Mouse (Mus musculus): ENCODE results near the gene D8Ertd738e. TPM values are rescaled to one million over a fixed set of nuclear protein-coding genes. Genes with fewer than 3 reads are reported as not detected.

D8Ertd738e gene
- total and polyA plus RNA-seq, 2 experiments from 2014 or later, result 130 to 255 TPM

DNA sequence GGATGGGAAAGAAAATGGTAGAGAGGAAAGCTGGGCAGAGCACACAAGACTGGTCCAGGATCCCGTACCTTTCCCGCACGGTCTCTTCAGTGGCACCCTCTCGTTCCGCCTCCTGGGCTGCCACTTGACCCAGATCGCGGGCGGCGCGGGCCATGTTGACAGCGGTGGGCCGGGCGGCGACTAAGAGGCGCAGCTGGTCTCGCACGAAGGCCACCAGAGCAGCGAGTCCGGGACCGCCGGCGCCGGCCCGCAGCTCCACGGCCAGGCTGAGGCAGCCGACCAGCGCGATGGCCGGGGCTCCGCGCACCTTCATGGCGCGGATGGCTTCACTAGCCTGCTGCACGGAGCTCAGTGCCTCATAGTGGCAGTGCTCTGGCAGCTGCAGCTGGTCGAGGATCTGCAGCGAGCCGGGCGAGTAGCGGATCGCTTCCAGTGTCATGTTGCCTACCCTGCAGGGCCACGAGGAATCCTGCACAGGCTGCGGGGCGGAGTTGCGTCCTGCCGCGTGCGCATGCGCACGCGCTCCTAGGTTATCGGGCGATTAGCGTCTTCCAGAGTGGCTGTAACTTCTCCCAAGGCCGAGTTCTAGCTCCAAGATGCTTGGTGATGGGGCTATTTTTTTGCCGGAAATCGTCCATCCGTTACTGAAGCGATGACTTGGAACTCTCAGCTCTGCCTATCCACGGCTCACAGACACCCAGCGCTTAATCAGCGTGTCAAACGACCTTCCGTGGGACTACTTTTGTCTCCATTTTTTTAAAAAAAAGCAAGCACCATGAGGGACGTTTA lies 7.5 kb upstream of the D8Ertd738e start, which contains the start of gene Mri1:
Gene Mri1 (minus strand): TSS at position 505 of the 789 bp plus-strand sequence.
- Histone ChIP-seq H3K36me3 (ENCODE audit: insufficient read depth) (peaks cover 67% of the 10 kb centered on the region), H3K27ac (ENCODE audit: low read depth, low read length) (peak within 1 kb of the TSS; percentile 90), H3K4me2 (ENCODE audit: low read depth) (peak within 1 kb of the TSS; percentile 93), H3K4me3 (ENCODE audit: low read depth, low read length) (peak within 1 kb of the TSS; percentile 62), H3K9ac (peak within 1 kb of the TSS; percentile 85), H3K27me3 (ENCODE audit: insufficient read depth, low read length) (no peaks in the 10 kb centered on the region), H3K9me3 (ENCODE audit: low read length) (no peaks in the 10 kb centered on the region), H3K4me1 (ENCODE audit: insufficient read depth) (peaks cover 6% of the 10 kb centered on the region; the same call in 1 of the 2 replicates)
- ATAC-seq, result peak; percentile 94
- peak; percentile 47 for TF ChIP-seq CTCF (IDR thresholded peaks at IDR 0.05; ENCODE audit: low read depth)
- peak; percentile 96 for DNase-seq
- WGBS, result 2% methylated on average over 64 of the region's 64 CpGs

- H3K27me3 ChIP-seq (ENCODE audit: insufficient read depth, low read length), result no peaks in the 10 kb centered on the region
- peaks cover 6% of the 10 kb centered on the region; the same call in 1 of the 2 replicates for H3K4me1 ChIP-seq (ENCODE audit: insufficient read depth)
- peaks cover 67% of the 10 kb centered on the region for H3K36me3 ChIP-seq (ENCODE audit: insufficient read depth)
- DNase-seq (peak; percentile 52), ATAC-seq (no peak; the same call in 1 of the 2 replicates)
- peak overlapping the region; percentile 93 for H3K4me2 ChIP-seq (ENCODE audit: low read depth)
- peak overlapping the region; percentile 85 for H3K9ac ChIP-seq
- TF ChIP-seq CTCF (IDR thresholded peaks at IDR 0.05; ENCODE audit: low read depth), result no peak
- H3K27ac ChIP-seq (ENCODE audit: low read depth, low read length), result peak overlapping the region; percentile 90
- H3K4me3 ChIP-seq (ENCODE audit: low read depth, low read length), result peak overlapping the region; percentile 62
- no peaks in the 10 kb centered on the region for H3K9me3 ChIP-seq (ENCODE audit: low read length)
- 13% methylated on average over 6 of the region's 6 CpGs for WGBS
These were observed 6.9 kb upstream of the D8Ertd738e start for GRCm38 (mm10) chr8:84256458-84256821.

DNA sequence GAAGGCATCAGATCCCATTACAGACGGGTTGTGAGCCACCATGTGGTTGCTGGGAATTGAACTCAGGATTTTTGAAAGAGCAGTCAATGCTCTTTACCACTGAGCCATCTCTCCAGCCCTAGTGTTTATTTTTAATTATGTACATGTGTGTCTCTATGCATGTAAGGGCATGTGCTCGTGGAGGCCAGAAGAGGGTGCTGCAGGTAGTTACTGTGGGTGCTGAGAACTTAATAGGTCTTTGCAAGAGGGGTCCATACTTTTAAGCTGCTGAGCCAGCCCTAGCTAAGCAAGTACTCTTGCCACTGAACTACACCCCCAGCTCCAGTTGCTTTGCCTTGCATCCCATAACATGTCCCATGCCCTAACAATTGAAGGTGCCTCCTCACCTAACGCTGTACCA lies 6.3 kb upstream of the D8Ertd738e start:
- peak overlapping the region; percentile 90; the same call in 1 of the 2 replicates for H3K27ac ChIP-seq (ENCODE audit: low read depth, low read length)
- ATAC-seq, result no peak
- no peak for DNase-seq
- H3K36me3 ChIP-seq (ENCODE audit: insufficient read depth), result peaks cover 65% of the 10 kb centered on the region
- no peak overlapping the region; the same call in 1 of the 2 replicates for H3K9ac ChIP-seq
- H3K4me1 ChIP-seq (ENCODE audit: insufficient read depth), result peaks cover 6% of the 10 kb centered on the region; the same call in 1 of the 2 replicates
- no peaks in the 10 kb centered on the region for H3K9me3 ChIP-seq (ENCODE audit: low read length)
- peak overlapping the region; percentile 93 for H3K4me2 ChIP-seq (ENCODE audit: low read depth)
- TF ChIP-seq CTCF (IDR thresholded peaks at IDR 0.05; ENCODE audit: low read depth), result peak; percentile 39; the same call in 1 of the 2 replicates
- no peaks in the 10 kb centered on the region for H3K27me3 ChIP-seq (ENCODE audit: insufficient read depth, low read length)
- 87% methylated on average over 3 of the region's 3 CpGs for WGBS
- peak overlapping the region; percentile 62; the same call in 1 of the 2 replicates for H3K4me3 ChIP-seq (ENCODE audit: low read depth, low read length)

DNA sequence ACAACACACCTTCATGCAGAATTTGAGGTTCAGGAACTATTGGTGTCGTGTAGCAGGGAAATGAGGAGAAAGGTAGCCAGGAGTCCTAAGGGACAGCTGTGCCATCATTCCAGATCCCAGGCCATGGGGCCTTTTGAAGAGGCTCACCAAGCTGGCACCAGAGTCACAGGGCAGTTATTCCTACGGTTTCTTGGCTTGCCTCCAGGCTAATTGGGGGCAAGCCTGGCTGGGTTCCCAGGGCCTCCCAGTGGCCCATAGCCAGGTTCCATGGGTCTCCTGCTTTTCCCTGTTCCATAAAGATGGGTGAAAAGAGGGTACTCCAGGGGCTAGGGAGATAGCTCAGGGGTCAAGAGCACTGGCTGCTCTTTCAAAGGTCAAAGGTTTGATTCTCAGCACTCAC lies 7.7 kb downstream of the D8Ertd738e start:
- Histone ChIP-seq H3K4me3 (ENCODE audit: low read depth, low read length) (no peak overlapping the region), H3K9ac (no peak overlapping the region), H3K27me3 (ENCODE audit: insufficient read depth, low read length) (no peaks in the 10 kb centered on the region), H3K4me1 (ENCODE audit: insufficient read depth) (no peaks in the 10 kb centered on the region), H3K9me3 (ENCODE audit: low read length) (no peaks in the 10 kb centered on the region), H3K4me2 (ENCODE audit: low read depth) (no peak overlapping the region), H3K36me3 (ENCODE audit: insufficient read depth) (peaks cover 33% of the 10 kb centered on the region), H3K27ac (ENCODE audit: low read depth, low read length) (no peak overlapping the region)
- no peak for TF ChIP-seq CTCF (IDR thresholded peaks at IDR 0.05; ENCODE audit: low read depth)
- WGBS, result 29% methylated on average over 2 of the region's 2 CpGs
- DNase-seq (peak; percentile 28), ATAC-seq (no peak)

DNA sequence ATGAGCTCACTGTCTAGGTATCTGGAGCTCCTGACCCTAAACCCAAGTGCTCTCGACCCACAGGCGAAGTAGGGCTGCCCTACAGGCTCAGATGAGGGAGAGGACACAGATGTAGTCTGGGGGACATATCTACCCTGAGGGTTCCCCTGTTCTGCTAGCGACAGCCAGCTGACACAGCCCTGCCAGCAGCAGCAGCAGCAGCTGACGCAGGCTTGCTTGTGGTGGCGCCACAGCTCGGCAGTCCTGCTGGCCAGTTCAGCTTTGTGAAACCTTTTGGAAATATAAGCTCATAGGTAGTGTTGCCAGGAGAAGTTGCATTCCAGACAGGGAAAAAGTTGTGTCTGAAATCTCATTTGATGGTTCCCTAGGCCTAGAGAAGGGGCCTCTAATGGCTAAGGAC lies 8.4 kb downstream of the D8Ertd738e start:
- H3K4me2 ChIP-seq (ENCODE audit: low read depth), result no peak overlapping the region
- H3K9ac ChIP-seq, result no peak overlapping the region
- peaks cover 28% of the 10 kb centered on the region for H3K36me3 ChIP-seq (ENCODE audit: insufficient read depth)
- ATAC-seq (no peak), DNase-seq (no peak)
- WGBS, result 54% methylated on average over 6 of the region's 6 CpGs
- no peaks in the 10 kb centered on the region for H3K27me3 ChIP-seq (ENCODE audit: insufficient read depth, low read length)
- no peaks in the 10 kb centered on the region; the same call in 1 of the 2 replicates for H3K4me1 ChIP-seq (ENCODE audit: insufficient read depth)
- TF ChIP-seq CTCF (IDR thresholded peaks at IDR 0.05; ENCODE audit: low read depth), result no peak
- no peaks in the 10 kb centered on the region for H3K9me3 ChIP-seq (ENCODE audit: low read length)
- no peak overlapping the region for H3K27ac ChIP-seq (ENCODE audit: low read depth, low read length)
- no peak overlapping the region for H3K4me3 ChIP-seq (ENCODE audit: low read depth, low read length)

DNA sequence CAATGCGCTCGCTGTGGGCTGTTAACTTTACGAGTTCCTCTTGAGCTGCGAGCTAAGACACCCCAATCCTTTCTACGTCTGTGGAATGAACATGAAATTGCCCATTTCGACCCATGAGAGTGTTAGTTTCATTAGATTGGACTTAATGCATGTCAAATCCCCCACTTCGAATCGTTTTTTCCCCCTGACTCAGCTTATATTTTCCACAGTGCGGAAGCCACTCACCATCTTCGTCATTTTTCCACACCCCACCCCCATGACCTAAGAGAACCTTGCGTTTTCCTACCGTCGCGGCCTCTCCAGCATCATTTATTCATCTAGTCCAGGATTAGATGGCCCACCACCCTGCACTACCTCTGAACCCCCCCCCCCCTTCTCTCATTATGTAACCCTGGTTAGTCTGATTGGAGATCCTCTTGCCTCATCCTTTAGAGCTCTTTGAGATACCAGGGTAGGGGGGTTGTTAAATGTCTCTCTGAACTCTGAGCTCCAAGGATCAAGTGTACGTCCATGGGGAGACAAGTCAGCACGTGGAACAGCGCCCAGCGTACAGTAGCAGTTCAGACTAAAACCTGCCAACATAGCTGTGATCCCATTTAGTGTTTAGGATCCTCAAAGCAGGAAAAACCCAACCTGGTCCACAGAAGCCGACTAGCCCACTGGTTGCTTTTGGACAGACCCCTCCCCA lies 11.8 kb downstream of the D8Ertd738e start:
- Histone ChIP-seq H3K36me3 (ENCODE audit: insufficient read depth) (peaks cover 18% of the 10 kb centered on the region), H3K9me3 (ENCODE audit: low read length) (no peaks in the 10 kb centered on the region), H3K4me2 (ENCODE audit: low read depth) (peak overlapping the region; percentile 77), H3K9ac (peak overlapping the region; percentile 51), H3K4me1 (ENCODE audit: insufficient read depth) (peaks cover 10% of the 10 kb centered on the region), H3K27me3 (ENCODE audit: insufficient read depth, low read length) (no peaks in the 10 kb centered on the region), H3K27ac (ENCODE audit: low read depth, low read length) (peak overlapping the region; percentile 76), H3K4me3 (ENCODE audit: low read depth, low read length) (peak overlapping the region; percentile 93)
- DNase-seq, result peak; percentile 8
- no peak for TF ChIP-seq CTCF (IDR thresholded peaks at IDR 0.05; ENCODE audit: low read depth)
- 15% methylated on average over 19 of the region's 19 CpGs for WGBS
- ATAC-seq, result no peak

Measured in forebrain, postnatal 0 days (tissue).